Mouse (Mus musculus): Measurements from ENCODE around the gene Pfkm. TPM values are rescaled to one million over a fixed set of nuclear protein-coding genes. Genes with fewer than 3 reads are reported as not detected.

Gene Pfkm
- polyA plus RNA-seq, 1 experiment from 2014 or later = 79.8 TPM

- Histone ChIP-seq H3K36me3 (ENCODE audit: control insufficient read depth, insufficient read depth, low read length) (peaks cover 58% of the 10 kb centered on the region), H3K4me3 (ENCODE audit: low read depth, low read length) (no peak overlapping the region), H3K27me3 (ENCODE audit: control insufficient read depth, insufficient read depth, low read length) (no peaks in the 10 kb centered on the region), H3K9ac (replicated peaks; ENCODE audit: low read depth, low read length) (no peak overlapping the region), H3K4me1 (ENCODE audit: control insufficient read depth, insufficient read depth, low read length) (no peaks in the 10 kb centered on the region), H3K4me2 (ENCODE audit: low read depth, low read length) (no peak overlapping the region), H3K27ac (ENCODE audit: low read depth, low read length) (no peak overlapping the region), H3K9me3 (ENCODE audit: control insufficient read depth, low read length) (no peaks in the 10 kb centered on the region)
- 98% methylated on average over 4 of the region's 4 CpGs for WGBS
- ATAC-seq (ENCODE audit: low read depth) = no peak
These were observed 38.6 kb downstream of the Pfkm start for GRCm38 (mm10) chr15:98131001-98131400.

DNA sequence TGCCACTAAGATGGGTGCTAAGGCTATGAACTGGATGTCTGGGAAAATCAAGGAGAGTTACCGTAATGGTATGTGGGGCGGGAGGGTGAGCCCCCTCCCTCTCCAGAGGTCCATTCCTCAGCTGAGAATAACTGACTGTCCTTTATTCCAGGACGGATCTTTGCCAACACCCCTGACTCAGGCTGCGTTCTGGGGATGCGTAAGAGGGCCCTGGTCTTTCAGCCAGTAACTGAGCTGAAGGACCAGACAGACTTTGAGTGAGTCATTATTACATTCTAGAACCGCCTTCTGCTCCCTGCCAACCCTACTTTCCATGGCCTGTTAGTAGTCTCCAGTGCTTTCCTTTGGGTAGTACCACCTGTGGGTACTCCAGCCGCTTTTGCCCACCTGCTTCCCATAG lies 39.1 kb downstream of the Pfkm start:
- H3K36me3 ChIP-seq (ENCODE audit: control insufficient read depth, insufficient read depth, low read length) = peaks cover 58% of the 10 kb centered on the region

DNA sequence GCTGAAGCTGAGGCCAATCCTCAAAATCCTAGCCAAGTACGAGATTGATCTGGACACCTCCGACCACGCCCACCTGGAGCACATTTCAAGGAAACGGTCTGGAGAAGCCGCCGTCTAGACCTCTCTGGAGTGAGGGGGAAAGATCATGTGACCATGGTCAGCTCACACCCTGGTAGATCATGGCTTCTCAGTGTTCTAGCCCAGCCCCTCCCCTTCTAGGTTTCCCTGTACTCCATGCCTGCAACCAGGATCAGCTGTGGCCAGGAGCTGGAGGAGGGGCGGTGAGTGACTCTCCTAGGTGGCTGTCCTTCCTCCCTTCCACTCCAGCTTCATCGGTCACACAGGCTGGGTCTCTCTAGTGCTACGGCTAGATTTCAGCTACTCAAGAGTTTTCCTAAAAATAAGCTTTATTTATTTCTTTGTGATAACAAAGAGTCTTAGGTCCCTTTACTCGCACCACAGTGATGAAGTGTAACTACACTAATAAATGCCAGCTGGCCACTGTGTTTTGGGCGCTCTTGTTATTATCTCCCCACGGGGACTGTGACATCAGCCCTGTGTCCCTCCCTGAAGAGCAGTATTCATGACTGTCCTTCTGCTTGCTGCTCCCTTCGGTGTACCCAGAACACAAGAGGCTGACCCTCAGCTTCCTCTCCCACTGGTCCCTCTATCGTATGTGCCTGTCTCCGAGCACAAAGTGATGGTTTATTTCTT lies 39.7 kb downstream of the Pfkm start:
- no peak for ATAC-seq (ENCODE audit: low read depth)
- no peak overlapping the region for H3K4me3 ChIP-seq (ENCODE audit: low read depth, low read length)

More for the DNA sequence above, 39.1 kb downstream of the Pfkm start:
- no peak for ATAC-seq (ENCODE audit: low read depth)
- Histone ChIP-seq H3K9me3 (ENCODE audit: control insufficient read depth, low read length) (no peaks in the 10 kb centered on the region), H3K4me2 (ENCODE audit: low read depth, low read length) (no peak overlapping the region), H3K9ac (replicated peaks; ENCODE audit: low read depth, low read length) (no peak overlapping the region), H3K27me3 (ENCODE audit: control insufficient read depth, insufficient read depth, low read length) (no peaks in the 10 kb centered on the region), H3K4me3 (ENCODE audit: low read depth, low read length) (no peak overlapping the region), H3K27ac (ENCODE audit: low read depth, low read length) (no peak overlapping the region), H3K4me1 (ENCODE audit: control insufficient read depth, insufficient read depth, low read length) (no peaks in the 10 kb centered on the region)
- whole genome bisulfite sequencing = 94% methylated on average over 7 of the region's 7 CpGs

GRCm38 (mm10) chr15:98133471-98133870 lies 41.1 kb downstream of the Pfkm start:
- Histone ChIP-seq H3K36me3 (ENCODE audit: control insufficient read depth, insufficient read depth, low read length) (peaks cover 47% of the 10 kb centered on the region), H3K4me2 (ENCODE audit: low read depth, low read length) (no peak overlapping the region), H3K9me3 (ENCODE audit: control insufficient read depth, low read length) (no peaks in the 10 kb centered on the region), H3K27me3 (ENCODE audit: control insufficient read depth, insufficient read depth, low read length) (no peaks in the 10 kb centered on the region), H3K4me3 (ENCODE audit: low read depth, low read length) (no peak overlapping the region), H3K4me1 (ENCODE audit: control insufficient read depth, insufficient read depth, low read length) (no peaks in the 10 kb centered on the region), H3K27ac (ENCODE audit: low read depth, low read length) (no peak overlapping the region), H3K9ac (replicated peaks; ENCODE audit: low read depth, low read length) (no peak overlapping the region)
- no peak for ATAC-seq (ENCODE audit: low read depth)
- 85% methylated on average over 3 of the region's 3 CpGs for whole genome bisulfite sequencing

More for the DNA sequence above, 39.7 kb downstream of the Pfkm start:
- no peak overlapping the region for H3K9ac ChIP-seq (replicated peaks; ENCODE audit: low read depth, low read length)
- H3K4me1 ChIP-seq (ENCODE audit: control insufficient read depth, insufficient read depth, low read length) = no peaks in the 10 kb centered on the region
- peaks cover 59% of the 10 kb centered on the region for H3K36me3 ChIP-seq (ENCODE audit: control insufficient read depth, insufficient read depth, low read length)
- H3K4me2 ChIP-seq (ENCODE audit: low read depth, low read length) = no peak overlapping the region
- WGBS = 88% methylated on average over 15 of the region's 15 CpGs
- H3K9me3 ChIP-seq (ENCODE audit: control insufficient read depth, low read length) = no peaks in the 10 kb centered on the region
- no peak overlapping the region for H3K27ac ChIP-seq (ENCODE audit: low read depth, low read length)
- no peaks in the 10 kb centered on the region for H3K27me3 ChIP-seq (ENCODE audit: control insufficient read depth, insufficient read depth, low read length)

DNA sequence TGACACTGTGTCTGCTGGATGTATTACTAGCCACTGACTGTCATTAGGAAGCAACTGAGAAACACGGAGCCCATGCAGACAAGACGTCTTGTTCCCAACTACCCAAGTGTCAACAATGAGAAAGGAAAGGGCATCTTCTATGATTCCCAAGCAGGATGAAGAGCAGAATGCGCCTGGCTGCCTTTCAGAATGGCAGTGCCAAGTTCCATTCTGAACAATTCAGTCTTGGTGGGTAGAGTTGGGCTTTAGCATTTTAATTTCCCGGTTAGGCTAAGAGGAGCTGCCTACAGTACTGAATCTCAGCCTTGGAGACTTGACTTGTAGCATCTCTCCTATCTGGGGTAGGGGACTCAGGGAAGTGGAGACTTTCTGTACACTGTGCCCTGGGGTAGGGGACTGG lies 41.6 kb downstream of the Pfkm start:
- no peak overlapping the region for H3K27ac ChIP-seq (ENCODE audit: low read depth, low read length)
- H3K9ac ChIP-seq (replicated peaks; ENCODE audit: low read depth, low read length) = no peak overlapping the region
- ATAC-seq (ENCODE audit: low read depth) = no peak

GRCm38 (mm10) chr15:98134666-98135065 lies 42.3 kb downstream of the Pfkm start:
- 73% methylated on average over 3 of the region's 3 CpGs for whole genome bisulfite sequencing
- H3K9ac ChIP-seq (replicated peaks; ENCODE audit: low read depth, low read length) = no peak overlapping the region
- peaks cover 46% of the 10 kb centered on the region for H3K36me3 ChIP-seq (ENCODE audit: control insufficient read depth, insufficient read depth, low read length)
- no peaks in the 10 kb centered on the region for H3K4me1 ChIP-seq (ENCODE audit: control insufficient read depth, insufficient read depth, low read length)
- no peak overlapping the region for H3K4me3 ChIP-seq (ENCODE audit: low read depth, low read length)
- H3K9me3 ChIP-seq (ENCODE audit: control insufficient read depth, low read length) = no peaks in the 10 kb centered on the region
- no peak overlapping the region for H3K4me2 ChIP-seq (ENCODE audit: low read depth, low read length)
- H3K27me3 ChIP-seq (ENCODE audit: control insufficient read depth, insufficient read depth, low read length) = no peaks in the 10 kb centered on the region
- no peak overlapping the region for H3K27ac ChIP-seq (ENCODE audit: low read depth, low read length)
- no peak for ATAC-seq (ENCODE audit: low read depth)

More for the DNA sequence above, 41.6 kb downstream of the Pfkm start:
- peaks cover 48% of the 10 kb centered on the region for H3K36me3 ChIP-seq (ENCODE audit: control insufficient read depth, insufficient read depth, low read length)
- H3K27me3 ChIP-seq (ENCODE audit: control insufficient read depth, insufficient read depth, low read length) = no peaks in the 10 kb centered on the region
- H3K4me2 ChIP-seq (ENCODE audit: low read depth, low read length) = no peak overlapping the region
- WGBS = 86% methylated on average over 4 of the region's 4 CpGs
- H3K9me3 ChIP-seq (ENCODE audit: control insufficient read depth, low read length) = no peaks in the 10 kb centered on the region
- no peak overlapping the region for H3K4me3 ChIP-seq (ENCODE audit: low read depth, low read length)
- no peaks in the 10 kb centered on the region for H3K4me1 ChIP-seq (ENCODE audit: control insufficient read depth, insufficient read depth, low read length)

GRCm38 (mm10) chr15:98135671-98136070 lies 43.3 kb downstream of the Pfkm start:
- Histone ChIP-seq H3K36me3 (ENCODE audit: control insufficient read depth, insufficient read depth, low read length) (peaks cover 47% of the 10 kb centered on the region), H3K4me2 (ENCODE audit: low read depth, low read length) (no peak overlapping the region), H3K4me1 (ENCODE audit: control insufficient read depth, insufficient read depth, low read length) (no peaks in the 10 kb centered on the region), H3K9me3 (ENCODE audit: control insufficient read depth, low read length) (no peaks in the 10 kb centered on the region), H3K27ac (ENCODE audit: low read depth, low read length) (no peak overlapping the region), H3K9ac (replicated peaks; ENCODE audit: low read depth, low read length) (no peak overlapping the region), H3K4me3 (ENCODE audit: low read depth, low read length) (no peak overlapping the region), H3K27me3 (ENCODE audit: control insufficient read depth, insufficient read depth, low read length) (no peaks in the 10 kb centered on the region)
- WGBS = 95% methylated on average over 13 of the region's 13 CpGs
- no peak for ATAC-seq (ENCODE audit: low read depth)

DNA sequence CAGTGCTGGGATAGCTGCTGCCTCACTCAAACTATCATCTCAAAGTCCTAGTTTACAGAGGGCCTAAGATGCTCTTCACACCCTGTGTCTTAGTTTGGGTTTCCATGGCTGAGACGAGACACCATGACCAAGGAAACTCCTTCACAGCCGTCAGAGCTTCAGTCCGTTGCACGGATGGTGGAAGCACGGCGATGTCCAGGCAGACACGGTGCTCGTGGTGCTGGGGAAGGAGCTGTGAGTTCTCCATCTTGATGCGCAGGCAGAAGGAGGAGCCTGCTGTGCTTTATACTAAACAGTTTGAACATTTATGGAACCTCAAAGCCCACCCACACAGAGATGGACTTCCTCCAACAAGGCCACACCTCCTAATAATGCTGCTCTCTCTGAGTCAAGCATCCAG lies 44.5 kb downstream of the Pfkm start:
- Histone ChIP-seq H3K9me3 (ENCODE audit: control insufficient read depth, low read length) (no peaks in the 10 kb centered on the region), H3K36me3 (ENCODE audit: control insufficient read depth, insufficient read depth, low read length) (peaks cover 49% of the 10 kb centered on the region), H3K9ac (replicated peaks; ENCODE audit: low read depth, low read length) (no peak overlapping the region), H3K4me1 (ENCODE audit: control insufficient read depth, insufficient read depth, low read length) (no peaks in the 10 kb centered on the region), H3K27me3 (ENCODE audit: control insufficient read depth, insufficient read depth, low read length) (no peaks in the 10 kb centered on the region), H3K27ac (ENCODE audit: low read depth, low read length) (no peak overlapping the region), H3K4me2 (ENCODE audit: low read depth, low read length) (no peak overlapping the region), H3K4me3 (ENCODE audit: low read depth, low read length) (no peak overlapping the region)
- no peak for ATAC-seq (ENCODE audit: low read depth)
- 91% methylated on average over 9 of the region's 9 CpGs for WGBS

DNA sequence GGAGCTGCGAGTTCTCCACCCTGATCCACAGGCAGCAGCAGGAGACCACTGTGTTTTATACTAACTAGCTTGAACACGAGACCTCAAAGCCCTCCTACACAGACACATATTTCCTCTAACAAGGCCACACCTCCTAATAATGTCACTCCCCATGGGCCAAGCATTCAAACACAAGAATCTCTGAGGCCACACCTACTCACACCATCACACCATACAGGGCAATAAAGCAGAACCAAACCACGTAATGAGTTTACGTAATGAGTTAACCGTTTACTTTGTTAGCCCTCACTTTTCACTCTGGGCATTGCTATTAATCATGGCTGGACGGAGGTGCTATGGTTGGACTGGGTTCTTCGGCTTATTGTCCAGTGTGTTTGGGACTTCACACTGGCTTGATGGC lies 47.4 kb downstream of the Pfkm start:
- no peak overlapping the region for H3K4me2 ChIP-seq (ENCODE audit: low read depth, low read length)
- no peak overlapping the region for H3K4me3 ChIP-seq (ENCODE audit: low read depth, low read length)
- H3K4me1 ChIP-seq (ENCODE audit: control insufficient read depth, insufficient read depth, low read length) = peaks cover 7% of the 10 kb centered on the region; the same call in 1 of the 2 replicates
- H3K9me3 ChIP-seq (ENCODE audit: control insufficient read depth, low read length) = no peaks in the 10 kb centered on the region
- no peak for ATAC-seq (ENCODE audit: low read depth)
- H3K27me3 ChIP-seq (ENCODE audit: control insufficient read depth, insufficient read depth, low read length) = no peaks in the 10 kb centered on the region
- 64% methylated on average over 7 of the region's 7 CpGs for WGBS
- H3K36me3 ChIP-seq (ENCODE audit: control insufficient read depth, insufficient read depth, low read length) = peaks cover 40% of the 10 kb centered on the region
- no peak overlapping the region for H3K27ac ChIP-seq (ENCODE audit: low read depth, low read length)
- no peak overlapping the region for H3K9ac ChIP-seq (replicated peaks; ENCODE audit: low read depth, low read length)
